Mouse (Mus musculus): ENCODE measurements at regions not wholly inside any gene's neighbourhood (a gene's known extent, or its start where the extent isn't known, plus 50 kb on each side); places are given as distances from the start of the nearest gene placed in this dataset.

- TF ChIP-seq EP300 (IDR thresholded peaks at IDR 0.05; ENCODE audit: low read depth) = no peak
- no peak for TF ChIP-seq CTCF (IDR thresholded peaks at IDR 0.05; ENCODE audit: low read depth)
These were observed 54.4 kb upstream of the Vtcn1 start for GRCm38 (mm10) chr3:100770841-100771240.
